Mouse (Mus musculus) adrenal gland, adult (tissue): ENCODE measurements at regions not wholly inside any gene's neighbourhood (a gene's known extent, or its start where the extent isn't known, plus 50 kb on each side); places are given as distances from the start of the nearest gene placed in this dataset.

ENCODE experiments used
- DNase-seq, 2 experiments: peaks; one replicate each; pipeline ENCODE4 v3.0.0; 2022 to 2023; ENCODE audit warnings: low spot score in 1 of 2; ENCODE audit not compliant: inconsistent age in 2 of 2

DNA sequence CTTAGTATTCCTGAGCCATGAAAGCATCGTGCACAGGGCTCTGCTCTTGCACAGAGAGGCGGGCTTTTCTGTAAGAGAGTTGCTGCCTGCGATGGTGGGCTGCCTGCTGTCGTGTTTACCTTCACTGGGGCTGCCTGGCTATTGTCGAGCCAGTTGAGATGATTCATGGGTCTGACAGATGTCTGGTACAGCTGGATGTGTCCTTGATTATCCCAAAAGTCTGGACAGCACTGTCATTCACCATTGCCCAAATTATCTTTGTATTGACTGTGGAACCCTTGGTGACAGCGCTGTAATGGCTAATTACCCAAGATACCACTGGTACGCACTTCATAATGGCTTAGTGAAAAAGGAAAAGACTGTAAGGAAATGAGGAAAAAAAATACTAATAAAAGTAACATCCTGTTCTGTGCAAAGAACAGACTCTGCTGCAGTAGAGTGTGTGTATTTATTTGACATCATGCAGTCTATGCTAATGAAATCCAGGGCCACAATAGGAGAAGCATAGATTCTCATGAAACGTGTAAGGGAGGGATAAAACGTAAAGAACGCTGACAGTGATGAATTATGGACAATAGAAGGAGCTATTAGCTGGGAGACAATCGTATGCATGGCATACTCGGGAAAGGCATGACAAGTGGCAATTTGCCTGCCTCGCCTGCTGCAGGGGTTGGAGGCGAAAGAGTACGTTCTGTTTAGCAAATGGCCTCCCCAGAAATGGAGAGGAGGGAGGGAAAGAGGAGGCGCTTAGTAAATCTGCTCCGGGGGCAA is 208.2 kb upstream of the Atp5g3 start:
- DNase-seq = no peak

DNA sequence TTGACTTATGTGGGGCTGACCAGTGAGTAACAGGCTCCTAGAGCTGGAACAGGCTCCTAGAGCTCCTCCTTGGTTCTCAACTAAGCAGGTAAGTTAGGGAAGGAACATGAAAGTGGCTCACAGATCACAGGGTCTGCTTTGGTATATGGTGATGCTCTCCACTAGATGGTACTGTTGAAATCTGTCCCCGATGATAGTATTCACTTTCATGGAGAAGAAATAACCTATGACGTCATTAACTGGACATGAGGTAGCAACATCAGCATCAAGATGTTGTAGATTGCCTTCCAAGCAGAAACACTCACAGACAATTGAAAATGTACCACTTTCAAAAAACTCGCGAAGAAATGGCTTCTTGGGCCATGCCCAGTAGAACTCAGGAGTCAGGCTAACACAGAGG is 195.3 kb upstream of the Atp5g3 start:
- DNase-seq = no peak

DNA sequence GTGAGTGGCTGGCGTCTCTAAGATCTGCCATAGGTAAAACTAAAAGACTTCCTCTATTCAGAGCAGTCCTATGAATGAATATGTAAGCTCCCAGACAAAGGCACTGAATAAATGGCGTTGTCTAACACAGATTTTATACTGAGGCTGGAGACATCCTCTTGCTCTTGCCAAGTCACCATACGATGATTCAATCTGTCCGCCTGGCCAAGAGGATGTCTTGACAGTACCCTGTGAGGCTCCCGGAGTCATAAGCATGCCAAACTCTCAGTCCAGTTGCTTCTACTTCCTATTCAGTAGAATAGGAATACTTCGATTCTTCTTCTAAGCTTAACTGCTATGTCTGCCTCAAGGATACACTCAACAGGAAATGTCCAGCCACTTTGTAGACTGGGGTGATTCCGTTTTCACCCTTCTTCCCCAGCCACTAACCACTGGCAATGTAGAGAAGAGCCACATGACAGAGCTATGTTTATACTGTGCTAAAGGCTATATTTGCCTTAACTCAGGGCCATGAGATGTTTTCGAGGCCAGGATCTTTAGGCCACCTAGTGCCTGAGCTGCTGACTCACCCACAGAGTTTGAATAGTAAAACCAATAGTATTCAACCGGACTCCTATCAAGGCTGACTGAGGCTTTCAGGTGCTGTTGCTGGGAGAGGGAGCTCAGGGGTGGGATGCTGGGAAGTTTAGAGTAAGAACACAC is 188.7 kb upstream of the Atp5g3 start:
- no peak for DNase-seq

DNA sequence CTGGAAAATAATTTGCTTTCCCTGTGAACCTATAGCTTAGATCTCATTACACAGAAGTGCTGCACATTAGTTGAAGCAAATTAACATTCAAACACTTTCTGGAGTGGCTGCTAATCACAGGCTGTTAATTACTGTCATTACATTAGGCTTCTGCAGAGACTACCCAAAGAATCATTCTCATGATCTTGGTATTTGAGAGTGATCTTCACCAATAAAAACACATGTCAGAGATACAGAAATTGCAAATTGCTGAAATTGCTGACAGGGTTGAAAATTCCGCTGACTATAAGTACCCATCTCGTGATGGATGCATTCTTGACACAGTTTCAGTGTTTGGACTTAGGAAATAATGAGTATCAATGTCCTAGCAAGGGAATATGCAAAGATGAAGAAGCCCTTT is 185.7 kb upstream of the Atp5g3 start:
- no peak for DNase-seq

DNA sequence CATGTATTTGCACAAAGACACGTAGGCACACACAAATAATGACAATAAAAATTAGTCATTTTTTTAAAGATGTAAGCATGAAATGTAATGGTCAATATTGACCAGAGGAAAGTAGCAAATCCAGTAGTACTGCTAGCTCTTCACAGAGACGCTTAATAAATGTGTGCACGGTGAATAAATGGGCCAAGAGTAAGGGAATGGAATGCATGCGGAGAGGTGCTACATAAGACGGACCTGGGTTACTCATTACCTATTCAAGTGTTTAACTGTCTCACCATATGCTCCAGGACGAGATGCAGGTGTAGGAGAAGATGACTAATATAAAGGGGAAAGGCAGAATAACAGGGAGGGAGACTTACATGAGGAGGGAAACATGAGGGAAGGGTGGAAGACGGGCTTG is 182.4 kb upstream of the Atp5g3 start:
- DNase-seq = no peak

DNA sequence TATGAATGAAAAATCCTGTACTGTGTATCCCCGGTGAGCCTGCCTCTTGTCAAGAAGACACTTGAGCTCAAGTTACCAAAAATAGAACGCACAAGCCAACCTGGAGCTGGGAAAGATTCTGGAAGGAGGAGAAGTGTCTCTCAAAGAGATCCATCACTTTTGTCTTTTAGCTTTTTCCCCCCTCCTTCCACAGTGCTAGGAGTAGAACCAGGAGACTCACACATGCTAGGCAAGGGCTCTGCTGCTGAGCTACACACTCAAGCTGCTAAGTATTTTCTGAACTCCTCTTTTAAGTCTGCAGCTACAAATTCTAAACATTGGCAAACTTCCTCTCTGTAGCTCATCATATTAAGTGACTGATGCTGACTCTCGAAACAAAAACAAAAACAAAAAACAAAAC is 176.2 kb upstream of the Atp5g3 start:
- DNase-seq = no peak

DNA sequence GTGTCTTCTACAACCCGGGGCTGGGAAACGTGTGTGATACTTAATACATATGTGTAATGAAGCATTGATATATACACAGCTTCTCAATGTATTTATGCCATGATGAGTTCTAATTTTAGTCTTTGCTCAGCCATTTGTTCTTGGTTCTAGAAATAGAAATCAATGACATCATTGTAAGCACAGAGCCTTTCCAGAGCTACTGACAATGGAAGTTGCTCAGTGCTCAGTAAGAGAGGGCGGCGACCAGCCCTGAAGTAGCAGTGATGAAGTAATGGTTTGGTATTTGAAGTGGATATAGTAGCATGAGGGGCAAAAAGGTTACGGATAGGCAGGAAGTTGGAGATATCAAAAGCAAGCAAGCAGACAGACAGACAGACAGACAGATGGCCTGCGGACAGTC is 173.8 kb upstream of the Atp5g3 start:
- DNase-seq = no peak

DNA sequence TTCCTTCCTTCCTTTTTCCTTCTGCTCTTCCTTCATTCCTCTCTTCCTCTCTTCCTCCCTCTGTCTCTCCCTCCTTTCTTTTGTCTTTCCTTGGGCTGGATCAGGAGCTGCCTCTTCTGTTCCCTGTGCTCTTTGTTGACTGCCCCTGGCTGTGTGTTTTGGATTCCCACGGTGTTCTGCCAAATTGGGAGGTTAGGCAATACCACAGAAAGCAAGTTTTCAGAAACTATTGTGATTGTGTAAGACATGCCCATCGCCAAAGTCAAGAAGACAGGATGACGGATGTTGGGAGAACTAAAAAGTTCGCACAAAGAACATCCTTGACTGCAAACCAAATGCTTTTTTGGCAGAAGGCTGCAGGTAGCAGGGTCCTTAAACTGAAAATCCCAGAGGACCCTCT is 165.6 kb upstream of the Atp5g3 start:
- DNase-seq = peak in 1 of 2 experiments; percentile 27

DNA sequence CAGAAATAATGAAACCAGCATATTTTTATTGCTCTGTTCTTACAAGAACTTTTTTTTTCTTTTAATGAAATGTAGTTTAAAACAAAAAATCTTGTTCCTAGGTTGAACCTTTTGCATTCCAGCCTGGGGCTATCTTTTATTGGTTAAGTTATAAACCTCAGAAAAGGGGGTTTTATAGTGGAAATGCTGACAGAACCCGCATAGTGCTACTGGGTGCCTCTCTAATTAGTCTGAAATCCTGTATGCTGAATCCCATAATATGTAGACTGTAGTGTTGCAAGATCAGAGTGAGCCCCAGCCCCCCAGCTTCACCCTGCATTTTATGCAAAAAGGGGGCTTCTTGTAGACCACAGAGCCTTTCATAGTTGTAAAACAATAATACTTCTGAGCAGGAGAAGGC is 164.4 kb upstream of the Atp5g3 start:
- DNase-seq = no peak

DNA sequence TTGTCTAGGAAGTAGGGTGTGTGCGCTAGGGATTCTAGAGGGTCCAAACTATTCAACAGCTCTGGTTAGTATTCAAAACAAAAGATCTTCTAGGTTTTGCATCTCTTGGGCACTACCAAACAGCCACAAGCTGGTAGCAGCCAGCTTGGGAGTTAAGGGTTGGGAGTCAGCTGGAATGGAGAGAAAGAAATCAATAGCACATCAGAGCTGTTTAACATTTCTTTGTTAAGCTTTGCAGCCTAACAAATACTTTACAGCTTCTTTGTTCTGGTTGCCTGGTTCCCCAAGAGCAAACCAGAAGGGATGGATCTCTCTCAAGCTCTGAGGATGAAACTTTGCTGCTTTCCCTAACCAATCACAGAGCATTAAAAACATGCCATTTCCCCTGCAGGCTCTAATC is 162.3 kb upstream of the Atp5g3 start:
- no peak for DNase-seq

DNA sequence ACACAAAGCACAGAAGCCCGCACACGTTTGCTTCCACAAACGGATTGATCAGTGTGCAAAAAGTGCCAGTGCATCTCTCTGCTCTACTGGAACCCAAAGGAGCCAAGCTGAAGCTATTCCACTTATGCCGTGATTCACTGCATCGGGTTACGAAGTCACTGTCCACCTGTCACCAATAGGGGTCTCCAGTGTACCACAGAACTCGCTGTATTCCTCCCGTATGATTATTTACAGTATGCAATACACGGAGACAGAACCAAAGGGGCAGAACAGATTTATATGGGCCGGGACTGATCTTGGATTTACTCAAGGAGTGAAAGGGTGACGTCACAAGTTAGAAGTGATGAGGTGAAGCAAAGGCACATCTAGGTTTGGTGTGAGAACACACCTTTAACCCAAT is 155.5 kb upstream of the Atp5g3 start:
- peak; percentile 26 to 83 for DNase-seq

DNA sequence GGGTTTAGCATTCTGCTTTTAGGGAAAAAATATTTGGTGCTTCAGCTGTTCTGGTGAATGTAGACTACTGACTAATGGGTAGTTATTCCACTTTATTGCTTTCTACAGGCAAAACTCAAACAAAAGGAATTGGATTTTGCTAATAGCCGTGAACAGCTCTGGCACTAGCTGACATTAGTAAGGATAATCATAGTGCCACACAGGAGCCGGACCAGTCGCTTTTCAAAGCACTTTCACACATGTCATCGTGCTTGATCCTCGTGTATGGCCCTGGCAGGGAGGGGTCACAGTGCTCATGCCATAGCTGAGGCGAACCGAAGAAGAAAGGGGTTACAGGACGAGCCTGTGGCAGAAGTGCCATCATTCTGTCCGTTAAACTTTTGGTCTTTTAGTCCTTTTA is 153.2 kb upstream of the Atp5g3 start:
- no peak for DNase-seq

DNA sequence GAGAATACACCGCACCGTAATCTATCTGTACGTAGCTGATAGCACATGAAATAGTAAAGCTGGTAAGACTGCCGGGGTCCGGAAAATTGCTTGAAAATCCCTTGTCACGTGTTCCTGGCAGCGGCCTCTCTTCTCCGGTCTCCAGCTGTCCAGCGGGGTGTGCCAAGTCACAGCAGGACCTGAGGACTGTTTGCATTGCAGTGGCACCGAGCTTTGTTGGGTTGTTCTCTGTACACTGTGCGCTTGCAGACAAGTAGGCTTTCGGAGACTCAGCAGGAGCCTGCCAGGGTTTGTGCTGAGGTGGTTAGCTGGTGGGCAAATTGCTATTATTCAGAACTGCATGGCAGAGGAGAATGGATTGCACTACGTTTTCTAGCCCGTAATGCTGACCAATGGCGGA is 152.7 kb upstream of the Atp5g3 start:
- DNase-seq = no peak

DNA sequence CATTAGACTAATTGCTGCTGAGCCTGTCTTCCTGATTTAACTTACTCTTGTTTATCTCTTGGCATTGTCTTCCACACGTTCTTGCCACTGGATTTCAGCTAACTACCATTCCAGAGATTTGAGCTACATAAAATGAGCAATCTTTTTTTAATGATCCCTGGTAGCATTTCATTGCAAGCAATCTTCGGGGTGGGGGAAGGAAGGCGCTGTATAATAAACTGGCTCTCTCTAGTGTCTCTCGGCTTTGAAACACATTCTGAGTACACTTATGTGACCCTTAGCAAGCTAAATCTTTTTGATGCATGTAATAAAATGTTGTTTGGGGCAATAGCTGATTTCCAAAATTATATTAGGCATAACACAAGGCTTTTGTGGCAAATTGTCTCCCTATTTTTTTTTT is 152.2 kb upstream of the Atp5g3 start:
- DNase-seq = no peak

DNA sequence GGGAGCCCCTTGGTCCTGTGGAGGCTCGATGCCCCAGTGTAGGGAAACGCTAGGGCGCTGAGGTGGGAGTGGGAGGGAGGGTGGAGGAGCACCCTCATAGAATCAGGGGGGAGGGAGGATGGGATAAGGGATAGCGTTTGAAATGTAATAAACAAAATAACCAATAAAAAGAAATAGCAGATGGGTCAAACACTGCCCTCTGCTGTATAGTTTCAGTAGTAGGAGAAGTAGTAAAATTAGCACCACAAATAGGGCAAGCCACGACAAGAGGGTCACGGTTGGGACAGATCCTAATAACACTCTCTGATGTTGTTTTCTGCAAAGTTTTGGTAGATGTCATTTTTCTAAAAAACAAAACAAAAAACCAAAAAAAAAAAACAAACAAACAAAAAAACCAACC is 131.3 kb upstream of the Atp5g3 start:
- no peak for DNase-seq

DNA sequence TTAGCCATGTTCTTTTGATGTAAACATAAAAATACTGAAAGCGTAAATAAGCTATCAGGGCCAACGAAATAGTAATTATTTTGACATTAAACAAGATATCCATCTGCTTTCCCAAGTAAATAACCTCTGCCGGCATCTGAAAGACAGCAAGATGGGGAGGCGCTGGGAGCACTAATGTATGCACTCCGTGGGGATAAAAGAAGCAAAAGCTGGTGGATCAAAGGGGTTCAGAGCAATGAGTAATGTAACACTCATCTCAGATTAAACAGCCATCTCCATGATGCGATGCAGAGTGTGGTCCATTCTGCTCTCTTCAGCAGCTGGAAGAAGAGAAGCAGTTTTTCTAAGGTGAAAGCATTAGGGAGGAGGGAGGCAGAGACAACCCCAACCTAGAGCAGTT is 128.5 kb upstream of the Atp5g3 start:
- no peak for DNase-seq

DNA sequence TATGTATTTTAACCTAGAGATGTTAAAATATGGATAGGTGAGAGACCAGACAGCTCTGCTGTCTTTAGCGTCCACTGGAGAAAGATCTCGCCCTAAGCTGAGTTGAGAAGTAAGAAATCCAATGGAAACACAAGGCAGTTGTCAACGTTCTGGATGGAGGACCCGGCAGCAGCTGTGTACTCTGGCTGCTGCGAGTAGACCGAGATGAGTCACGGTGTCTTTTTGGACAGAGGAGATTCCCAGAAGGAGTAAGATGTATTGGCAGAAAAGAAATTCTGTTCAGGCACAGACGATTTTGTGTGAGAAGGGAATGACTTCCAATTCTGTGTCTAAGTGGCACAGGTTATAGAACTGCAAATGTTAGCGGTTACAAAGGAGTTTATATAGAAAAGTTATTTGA is 124.9 kb upstream of the Atp5g3 start:
- DNase-seq = no peak

DNA sequence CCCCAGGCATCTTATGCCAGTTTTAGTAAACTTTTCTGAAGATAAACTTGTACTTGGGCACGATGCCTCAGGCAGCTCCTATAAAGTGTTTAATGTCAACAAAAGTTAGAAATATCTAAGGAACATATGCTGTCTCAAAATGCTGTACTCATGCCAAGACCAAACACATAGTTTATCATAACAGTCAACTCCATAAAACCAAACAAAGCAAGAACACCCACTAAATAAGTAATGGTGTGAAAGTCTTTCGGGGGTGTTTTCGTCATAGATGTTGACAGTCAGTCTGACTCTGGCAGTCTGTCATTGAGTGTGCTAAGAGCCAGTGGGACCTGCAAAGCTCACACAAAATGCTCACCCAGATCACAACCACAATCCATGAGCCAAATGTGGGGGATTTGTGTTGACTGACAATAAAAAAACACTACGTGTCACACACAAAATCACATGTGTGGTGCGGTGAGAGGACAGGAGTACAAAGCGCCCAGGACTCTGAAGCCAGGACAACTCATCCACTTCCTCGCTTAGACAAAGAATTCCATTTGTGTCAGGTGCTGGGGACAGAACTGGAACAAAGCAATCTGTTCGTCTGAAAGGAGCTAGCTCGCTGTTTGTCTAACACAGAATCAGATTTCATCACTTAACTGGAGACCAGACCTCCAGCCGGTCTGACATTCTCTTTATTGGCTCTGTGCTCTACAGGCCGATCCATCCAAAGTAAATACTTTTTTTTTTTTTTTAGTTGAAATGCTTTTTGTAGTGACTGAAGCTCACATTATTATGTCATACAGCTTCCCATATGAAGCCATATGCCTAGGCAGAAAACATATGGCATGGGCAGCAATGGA is 121.3 kb upstream of the Atp5g3 start:
- DNase-seq = no peak

DNA sequence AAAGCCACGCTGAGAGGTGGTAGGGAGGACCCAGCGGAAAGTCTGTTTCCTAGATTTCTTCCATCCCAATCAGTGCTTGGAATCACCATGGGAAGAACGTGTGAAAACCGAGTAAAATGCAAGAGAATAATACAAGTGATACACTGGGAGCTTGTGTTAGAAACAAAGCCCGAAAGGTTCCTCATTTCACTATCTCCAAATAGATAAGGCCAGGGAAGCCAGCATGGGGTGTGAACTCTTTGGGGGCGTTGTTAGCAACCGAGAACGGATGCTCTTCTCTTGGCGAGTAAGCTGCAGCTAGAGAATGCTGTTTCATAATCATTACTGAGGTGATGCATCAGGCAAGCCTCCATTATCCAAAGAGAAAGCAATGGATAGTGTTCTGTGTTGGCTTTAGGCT is 118.8 kb upstream of the Atp5g3 start:
- no peak for DNase-seq

DNA sequence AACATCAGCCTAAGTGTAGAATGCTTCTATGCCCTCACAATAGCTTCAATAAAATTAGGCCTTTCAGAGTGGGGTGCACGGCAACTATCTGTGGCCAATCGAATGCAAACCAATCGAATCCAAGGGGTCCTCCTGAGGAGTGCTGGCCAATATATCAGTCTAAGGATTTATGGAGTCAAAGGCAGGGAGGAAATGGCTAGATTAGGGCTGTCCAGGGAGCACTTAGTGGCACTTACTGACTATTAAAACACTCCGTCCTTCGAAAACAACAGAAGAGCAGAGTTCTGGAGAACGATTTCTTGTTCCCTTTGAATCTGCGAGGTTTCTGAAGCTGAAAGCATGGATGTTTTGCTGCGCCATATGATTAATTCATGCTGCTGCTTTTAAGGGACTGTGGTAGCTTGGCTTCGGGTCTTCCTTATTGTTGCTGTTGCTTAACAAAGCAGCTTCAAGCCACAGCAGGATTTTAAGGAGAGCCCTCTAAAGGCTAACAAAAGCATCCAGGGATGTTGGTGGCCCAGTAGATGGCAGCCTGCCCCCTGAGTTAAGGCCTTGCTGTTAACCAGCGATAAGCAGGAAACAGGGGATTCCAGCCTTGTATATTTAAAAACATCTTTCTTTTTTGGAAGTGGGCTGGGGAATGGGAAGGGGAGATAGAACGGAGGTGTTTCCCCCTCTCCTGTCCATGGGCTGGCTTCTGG is 116.4 kb upstream of the Atp5g3 start:
- DNase-seq = peak in 1 of 2 experiments; percentile 27

DNA sequence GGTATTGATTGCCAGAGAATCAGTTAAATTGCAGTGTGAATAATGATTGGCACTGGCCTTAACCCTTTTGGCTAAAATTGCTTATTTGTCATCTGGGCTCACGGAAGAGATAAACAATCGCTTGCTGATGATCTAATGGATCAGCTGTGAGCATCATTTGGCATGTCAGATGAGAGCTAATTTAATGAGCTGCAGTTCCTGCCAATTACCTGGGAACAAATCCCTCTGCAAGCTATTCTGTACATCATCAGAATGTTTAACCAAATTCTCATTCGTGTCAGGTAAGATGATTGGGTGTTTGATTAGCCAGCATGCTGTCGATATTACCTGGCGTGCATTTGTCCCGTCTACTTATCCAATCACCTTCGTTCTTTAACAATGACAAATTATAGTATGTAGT is 104.0 kb upstream of the Atp5g3 start:
- no peak for DNase-seq
